Comparison of ENCODE assay signal across 31 mouse cellular contexts in genomic region chr3:42753130-42753529, GRCm38 (mm10).
DNase-seq lines count a peak whose midpoint lies in the region; ATAC-seq and TF ChIP-seq lines count a peak whose summit lies in the region.
"Had no signal": no experiment of that assay in that cellular context is flagged by ENCODE, and none has a peak within 500 bp of the region (broad histone marks: within the 10 kb centered on the region; RNA-seq: fewer than 3 reads in every experiment).

No protein-coding gene starts in this region.

- H3K27me3 ChIP-seq in embryonic facial prominence, embryonic 14.5 days (replicated peaks; ENCODE audit: control insufficient read depth, insufficient read depth, low read length) = no peaks in the 10 kb centered on the region
- no peaks in the 10 kb centered on the region for H3K27me3 ChIP-seq in embryonic facial prominence, embryonic 10.5 days (replicated peaks; ENCODE audit: low read depth, poor library complexity, severe bottlenecking)
- no peaks in the 10 kb centered on the region for H3K27me3 ChIP-seq in midbrain, embryonic 16.5 days (ENCODE audit: control insufficient read depth, insufficient read depth, low read depth, low read length)
- no peaks in the 10 kb centered on the region for H3K27me3 ChIP-seq in midbrain, embryonic 14.5 days (ENCODE audit: control insufficient read depth, insufficient read depth, low read length)
- H3K27me3 ChIP-seq in myocyte (ENCODE audit: control insufficient read depth, insufficient read depth, insufficient read length) = no peaks in the 10 kb centered on the region
- H3K27me3 ChIP-seq: embryonic facial prominence, embryonic 15.5 days; forebrain, embryonic 12.5 days; forebrain, embryonic 15.5 days; heart, embryonic 13.5 days; Patski had no signal

- H3K4me3 ChIP-seq in embryonic facial prominence, embryonic 14.5 days (ENCODE audit: low read depth, low read length) = no peak overlapping the region
- H3K4me3 ChIP-seq in embryonic facial prominence, embryonic 10.5 days = no peak overlapping the region
- H3K4me3 ChIP-seq in midbrain, embryonic 16.5 days (ENCODE audit: low read depth, low read length) = no peak overlapping the region
- no peak overlapping the region for H3K4me3 ChIP-seq in midbrain, embryonic 14.5 days (replicated peaks; ENCODE audit: low read depth, low read length)
- no peak overlapping the region for H3K4me3 ChIP-seq in myocyte
- H3K4me3 ChIP-seq: embryonic facial prominence, embryonic 15.5 days; erythroblast, embryonic 14.5 days; forebrain, embryonic 12.5 days; forebrain, embryonic 15.5 days; heart, adult 2 months; heart, embryonic 10.5 days; heart, embryonic 13.5 days had no signal

- TF ChIP-seq POLR2A in myocyte (IDR thresholded peaks at IDR 0.05; ENCODE audit: insufficient read length, low read depth) = no peak

- peak; percentile 19 for DNase-seq in embryonic facial prominence, embryonic 14.5 days (ENCODE audit: low spot score)
- DNase-seq in embryonic facial prominence, embryonic 10.5 days (ENCODE audit: low spot score) = no peak
- no peak for DNase-seq in midbrain, embryonic 14.5 days
- DNase-seq in adipocyte (ENCODE audit: low spot score) = peak; percentile 3
- DNase-seq in urinary bladder, adult 2 months (ENCODE audit: low spot score) = no peak
- DNase-seq in left cerebral cortex, postnatal 36 days (ENCODE audit: low spot score in 2 of 2) = no peak
- DNase-seq: adrenal gland, adult 2 months; adrenal gland, postnatal 14 days; cerebellum, adult 11-12 months; cerebellum, adult 8-10 months; cerebellum, postnatal 10 days; cerebellum, postnatal 36 days; embryo, embryonic 11 days; gastrocnemius, postnatal 10 days; gastrocnemius, postnatal 36 days; heart, adult 2 months; heart, postnatal 14 days; heart, postnatal 4 days had no signal

- 74% methylated on average over 4 of the region's 4 CpGs for WGBS in embryonic facial prominence, embryonic 14.5 days
- 91% methylated on average over 4 of the region's 4 CpGs for WGBS in embryonic facial prominence, embryonic 10.5 days
- 77% methylated on average over 4 of the region's 4 CpGs for WGBS in midbrain, embryonic 16.5 days
- WGBS in midbrain, embryonic 14.5 days = 67% methylated on average over 4 of the region's 4 CpGs

- H3K79me2 ChIP-seq in myocyte (ENCODE audit: control insufficient read depth, insufficient read depth) = no peaks in the 10 kb centered on the region

- intact Hi-C loops in left cerebral cortex, postnatal 36 days (cut with DNase I) = no loop called here

- no peaks in the 10 kb centered on the region for H3K4me1 ChIP-seq in embryonic facial prominence, embryonic 14.5 days (ENCODE audit: control insufficient read depth, insufficient read depth, low read length)
- H3K4me1 ChIP-seq in embryonic facial prominence, embryonic 10.5 days = no peaks in the 10 kb centered on the region
- no peaks in the 10 kb centered on the region for H3K4me1 ChIP-seq in midbrain, embryonic 16.5 days (ENCODE audit: control insufficient read depth, insufficient read depth, low read length)
- H3K4me1 ChIP-seq in midbrain, embryonic 14.5 days (ENCODE audit: control insufficient read depth, insufficient read depth, low read length) = no peaks in the 10 kb centered on the region
- H3K4me1 ChIP-seq: embryonic facial prominence, embryonic 15.5 days; forebrain, embryonic 12.5 days; forebrain, embryonic 15.5 days; heart, embryonic 10.5 days; heart, embryonic 13.5 days had no signal

- no peak overlapping the region for H3K4me2 ChIP-seq in embryonic facial prominence, embryonic 14.5 days (ENCODE audit: low read depth, low read length)
- H3K4me2 ChIP-seq in midbrain, embryonic 16.5 days (ENCODE audit: low read length) = no peak overlapping the region
- H3K4me2 ChIP-seq in midbrain, embryonic 14.5 days (ENCODE audit: low read length) = no peak overlapping the region
- peak overlapping the region; percentile 36 for H3K4me2 ChIP-seq in myocyte (ENCODE audit: low read depth)
- H3K4me2 ChIP-seq: embryonic facial prominence, embryonic 15.5 days; forebrain, embryonic 12.5 days; forebrain, embryonic 15.5 days; heart, embryonic 13.5 days; hindbrain, embryonic 14.5 days had no signal

- no peaks in the 10 kb centered on the region for H3K9me3 ChIP-seq in embryonic facial prominence, embryonic 14.5 days (ENCODE audit: control insufficient read depth, low read length)
- no peaks in the 10 kb centered on the region for H3K9me3 ChIP-seq in embryonic facial prominence, embryonic 10.5 days
- H3K9me3 ChIP-seq in midbrain, embryonic 16.5 days (replicated peaks; ENCODE audit: control insufficient read depth, low read length, poor library complexity, severe bottlenecking) = no peaks in the 10 kb centered on the region
- H3K9me3 ChIP-seq in midbrain, embryonic 14.5 days (ENCODE audit: control insufficient read depth, low read length) = no peaks in the 10 kb centered on the region
- H3K9me3 ChIP-seq: embryonic facial prominence, embryonic 15.5 days; forebrain, embryonic 12.5 days; forebrain, embryonic 15.5 days; heart, embryonic 10.5 days; heart, embryonic 13.5 days had no signal

- no peak overlapping the region for H3ac ChIP-seq in myocyte (ENCODE audit: control insufficient read depth, insufficient read length)

- ATAC-seq in embryonic facial prominence, embryonic 14.5 days (ENCODE audit: low read depth) = no peak
- 0 out of 2 replicates have a peak, but pooled peaks have one; percentile 42 for ATAC-seq in midbrain, embryonic 16.5 days
- ATAC-seq in midbrain, embryonic 14.5 days (ENCODE audit: low FRiP score, low TSS enrichment) = no peak
- ATAC-seq: CD4-positive, CD25-positive, alpha-beta regulatory T cell, adult 4 months; forebrain, embryonic 15.5 days; hindbrain, postnatal 0 days; inflammation-experienced regulatory T-cells, adult 6 months; Patski had no signal

- no peak overlapping the region for H3K27ac ChIP-seq in embryonic facial prominence, embryonic 14.5 days (replicated peaks; ENCODE audit: low read depth, low read length)
- H3K27ac ChIP-seq in embryonic facial prominence, embryonic 10.5 days (replicated peaks) = no peak overlapping the region
- no peak overlapping the region for H3K27ac ChIP-seq in midbrain, embryonic 16.5 days (ENCODE audit: low read length)
- no peak overlapping the region for H3K27ac ChIP-seq in midbrain, embryonic 14.5 days (replicated peaks; ENCODE audit: low read depth, low read length)
- H3K27ac ChIP-seq: embryonic facial prominence, embryonic 15.5 days; forebrain, embryonic 12.5 days; forebrain, embryonic 15.5 days; heart, adult 2 months; heart, embryonic 10.5 days; heart, embryonic 13.5 days; hindbrain, embryonic 14.5 days; hindbrain, postnatal 0 days had no signal

- no peaks in the 10 kb centered on the region for H3K36me3 ChIP-seq in embryonic facial prominence, embryonic 14.5 days (ENCODE audit: control insufficient read depth, insufficient read depth, low read length)
- H3K36me3 ChIP-seq in embryonic facial prominence, embryonic 10.5 days (replicated peaks) = no peaks in the 10 kb centered on the region
- H3K36me3 ChIP-seq in midbrain, embryonic 16.5 days (ENCODE audit: control insufficient read depth, insufficient read depth, low read length) = no peaks in the 10 kb centered on the region
- H3K36me3 ChIP-seq in midbrain, embryonic 14.5 days (ENCODE audit: control insufficient read depth, insufficient read depth, low read length) = no peaks in the 10 kb centered on the region
- H3K36me3 ChIP-seq in myocyte (ENCODE audit: control insufficient read depth, insufficient read depth) = no peaks in the 10 kb centered on the region
- H3K36me3 ChIP-seq: embryonic facial prominence, embryonic 15.5 days; forebrain, embryonic 12.5 days; forebrain, embryonic 15.5 days; heart, embryonic 10.5 days; heart, embryonic 13.5 days had no signal

- no peak overlapping the region for H3K9ac ChIP-seq in embryonic facial prominence, embryonic 14.5 days (ENCODE audit: low read depth, low read length)
- no peak overlapping the region for H3K9ac ChIP-seq in midbrain, embryonic 16.5 days (ENCODE audit: low read depth, low read length)
- H3K9ac ChIP-seq in midbrain, embryonic 14.5 days (replicated peaks; ENCODE audit: low read length) = no peak overlapping the region
- H3K9ac ChIP-seq: embryonic facial prominence, embryonic 15.5 days; forebrain, embryonic 12.5 days; forebrain, embryonic 15.5 days; heart, embryonic 13.5 days; hindbrain, embryonic 14.5 days had no signal

TF ChIP-seq in myocyte, 11 proteins besides CTCF, POLR2A, EP300 and RAD21:
- no peak for TF ChIP-seq USF1 (IDR thresholded peaks at IDR 0.05; ENCODE audit: low read depth)
- no peak for TF ChIP-seq TCF3 (IDR thresholded peaks at IDR 0.05; ENCODE audit: insufficient read length, low read depth)
- no peak for TF ChIP-seq MYOG (IDR thresholded peaks at IDR 0.05; ENCODE audit: control insufficient read depth in 1 of 3, insufficient read depth in 1 of 3, insufficient read length in 2 of 3, low read depth in 2 of 3)
- TF ChIP-seq REST (IDR thresholded peaks at IDR 0.05; ENCODE audit: insufficient read depth, insufficient read length) = no peak
- TF ChIP-seq SRF (IDR thresholded peaks at IDR 0.05; ENCODE audit: control insufficient read depth, insufficient read length, low read depth) = no peak
- TF ChIP-seq MAX (IDR thresholded peaks at IDR 0.05; ENCODE audit: low read depth) = no peak
- TF ChIP-seq TCF12 (IDR thresholded peaks at IDR 0.05; ENCODE audit: insufficient read depth, poor library complexity, severe bottlenecking) = no peak
- TF ChIP-seq CEBPB (IDR thresholded peaks at IDR 0.05; ENCODE audit: insufficient read depth, poor library complexity, severe bottlenecking) = no peak
- TF ChIP-seq E2F4 (IDR thresholded peaks at IDR 0.05; ENCODE audit: insufficient read depth) = no peak

Comparison
In these comparisons a context has a peak if more than half of its experiments do, and no peak if none do; other contexts are left out.
1. DNase-seq: peak in embryonic facial prominence, embryonic 14.5 days (single experiment) and adipocyte (single experiment); none in embryonic facial prominence, embryonic 10.5 days (single experiment), midbrain, embryonic 14.5 days (single experiment), urinary bladder, adult 2 months (single experiment) and left cerebral cortex, postnatal 36 days (0 of 2).